19 mouse cellular contexts compared by ENCODE assay signal in the genomic region with DNA sequence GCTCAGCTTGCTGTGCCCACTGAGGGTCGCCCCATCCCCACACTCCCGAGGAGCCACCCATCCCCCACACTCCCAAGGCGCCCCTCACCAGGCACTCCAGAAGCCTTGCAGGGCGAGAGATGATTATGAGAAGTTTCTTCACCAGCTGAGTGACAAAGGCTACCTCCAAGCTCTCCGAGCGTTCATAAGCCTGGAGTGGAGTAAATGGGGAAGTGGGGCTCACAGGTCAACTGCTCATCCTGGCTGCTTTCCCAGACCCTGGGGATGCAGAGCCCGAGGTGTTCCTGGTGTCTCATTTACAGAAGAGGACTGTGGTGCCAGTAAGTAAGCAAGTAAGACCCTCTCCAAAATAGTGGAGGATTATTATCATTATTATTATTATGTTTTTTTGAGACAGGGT. TPM values are rescaled to one million over a fixed set of nuclear protein-coding genes. Genes with fewer than 3 reads are reported as not detected.
"Had no signal": no experiment of that assay in that cellular context is flagged by ENCODE, and none has a peak within 500 bp of the region (broad histone marks: within the 10 kb centered on the region; RNA-seq: fewer than 3 reads in every experiment).

No protein-coding gene starts in this region.

- H3K36me3 ChIP-seq: liver, embryonic 15.5 days; stomach, embryonic 15.5 days had no signal

- H3K9me3 ChIP-seq: liver, embryonic 15.5 days; megakaryocyte, embryonic 14.5 days; midbrain, embryonic 13.5 days; midbrain, embryonic 15.5 days; neural tube, embryonic 12.5 days; stomach, embryonic 15.5 days had no signal

- ATAC-seq: midbrain, embryonic 13.5 days; midbrain, embryonic 15.5 days had no signal

- H3K9ac ChIP-seq: liver, embryonic 15.5 days; lung, embryonic 14.5 days; midbrain, embryonic 13.5 days; midbrain, embryonic 15.5 days; neural tube, embryonic 12.5 days; stomach, embryonic 15.5 days had no signal

- DNase-seq: lung, adult 18-20 months; lung, embryonic 14.5 days; lung, postnatal 10 days; lung, postnatal 4 days; right cerebral cortex, postnatal 14 days; thymus, adult 2 months; thymus, postnatal 25 days had no signal

- H3K4me3 ChIP-seq: liver, embryonic 15.5 days; megakaryocyte, embryonic 14.5 days; midbrain, embryonic 13.5 days; midbrain, embryonic 15.5 days; neural tube, embryonic 12.5 days; stomach, embryonic 15.5 days had no signal

- H3K27me3 ChIP-seq: midbrain, embryonic 15.5 days had no signal

- H3K4me2 ChIP-seq: liver, embryonic 15.5 days; lung, embryonic 14.5 days; midbrain, embryonic 11.5 days; midbrain, embryonic 13.5 days; midbrain, embryonic 15.5 days; neural tube, embryonic 12.5 days; stomach, embryonic 15.5 days had no signal

- H3K27ac ChIP-seq: liver, embryonic 15.5 days; midbrain, embryonic 13.5 days; midbrain, embryonic 15.5 days; neural tube, embryonic 12.5 days; stomach, embryonic 15.5 days; stomach, postnatal 0 days had no signal

RNA-seq across cellular contexts. Expression of a gene that starts 11.6 kb away (rescaled TPM):
- total RNA-seq: monocyte, adult 5-6 weeks had no signal

RNA-seq across cellular contexts. Expression of a gene that starts 21.2 kb away (rescaled TPM):
- total RNA-seq: monocyte, adult 5-6 weeks; neutrophil, adult 5-6 weeks had no signal
- polyA plus RNA-seq: lung, embryonic 14.5 days; spleen, adult 2 months had no signal

RNA-seq across cellular contexts. Expression of a gene that starts 23.8 kb away (rescaled TPM):
- total RNA-seq: midbrain, postnatal 0 days; monocyte, adult 5-6 weeks; neutrophil, adult 5-6 weeks had no signal
